9 mouse cellular contexts compared by ENCODE assay signal in the genomic region with DNA sequence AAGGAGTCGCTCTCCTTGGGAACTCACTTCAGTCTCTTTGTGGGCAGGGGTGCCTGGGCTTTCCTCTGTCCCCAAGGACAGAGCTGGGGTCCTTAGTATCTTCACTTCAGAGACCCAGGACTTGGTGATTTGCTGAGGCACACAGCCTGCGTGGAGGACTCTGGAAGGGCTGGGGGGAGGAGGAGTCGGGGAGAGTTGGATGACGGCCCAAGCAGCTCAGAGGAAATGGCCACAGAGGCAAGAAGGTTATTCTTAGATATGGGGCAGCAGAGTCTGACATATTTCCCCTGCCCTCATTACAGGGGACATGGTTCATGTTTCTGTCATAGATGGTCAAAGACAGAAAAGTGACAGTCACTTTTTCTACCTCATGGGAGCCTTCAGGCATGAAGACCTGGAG. TPM values are rescaled to one million over a fixed set of nuclear protein-coding genes. Genes with fewer than 3 reads are reported as not detected.
DNase-seq lines count a peak whose midpoint lies in the region; ATAC-seq and TF ChIP-seq lines count a peak whose summit lies in the region.
"Had no signal": no experiment of that assay in that cellular context is flagged by ENCODE, and none has a peak within 500 bp of the region (broad histone marks: within the 10 kb centered on the region; RNA-seq: fewer than 3 reads in every experiment).

No protein-coding gene starts in this region.

- TF ChIP-seq CTCF in kidney, adult 2 months (conservative IDR thresholded peaks at IDR 0.05; ENCODE audit: insufficient read depth, insufficient read length, low read depth, low read length): no peak

- ATAC-seq in midbrain, embryonic 14.5 days (ENCODE audit: low FRiP score, low TSS enrichment): no peak
- no peak for ATAC-seq in monocyte, adult 5-6 weeks (replicated peaks; ENCODE audit: insufficient number of reproducible peaks, low FRiP score, low TSS enrichment, poor library complexity, severe bottlenecking)

- H3K36me3 ChIP-seq in kidney, adult 2 months (ENCODE audit: control insufficient read depth, insufficient read depth, low read length): no peaks in the 10 kb centered on the region
- H3K36me3 ChIP-seq in midbrain, embryonic 14.5 days (ENCODE audit: control insufficient read depth, insufficient read depth, low read length): no peaks in the 10 kb centered on the region

- TF ChIP-seq POLR2A in kidney, adult 2 months (IDR thresholded peaks at IDR 0.05; ENCODE audit: low read depth, low read length): no peak

- peaks cover 29% of the 10 kb centered on the region for H3K4me1 ChIP-seq in kidney, adult 2 months (ENCODE audit: control insufficient read depth, insufficient read depth, low read length)
- H3K4me1 ChIP-seq in midbrain, embryonic 14.5 days (ENCODE audit: control insufficient read depth, insufficient read depth, low read length): no peaks in the 10 kb centered on the region

- no peaks in the 10 kb centered on the region for H3K27me3 ChIP-seq in kidney, adult 2 months (replicated peaks; ENCODE audit: control insufficient read depth, insufficient read depth, low read length)
- H3K27me3 ChIP-seq in midbrain, embryonic 14.5 days (ENCODE audit: control insufficient read depth, insufficient read depth, low read length): no peaks in the 10 kb centered on the region

- H3K9me3 ChIP-seq in midbrain, embryonic 14.5 days (ENCODE audit: control insufficient read depth, low read length): no peaks in the 10 kb centered on the region

- H3K4me2 ChIP-seq in midbrain, embryonic 14.5 days (ENCODE audit: low read length): no peak overlapping the region

- peak; percentile 64 to 79 for DNase-seq in adrenal gland, adult (ENCODE audit: inconsistent age in 2 of 2, low spot score in 1 of 2)
- DNase-seq in adrenal gland, postnatal 4 days (ENCODE audit: low spot score in 2 of 2): no peak
- peak; percentile 79 to 85 for DNase-seq in heart, adult 18-20 months
- DNase-seq in kidney, adult 2 months: peak; percentile 87
- peak; percentile 64 for DNase-seq in lung, postnatal 25 days (ENCODE audit: low spot score)
- no peak for DNase-seq in liver
- no peak for DNase-seq in midbrain, embryonic 14.5 days

- peak overlapping the region; percentile 22; the same call in 1 of the 2 replicates for H3K27ac ChIP-seq in kidney, adult 2 months (ENCODE audit: insufficient read depth, low read depth, low read length)
- H3K27ac ChIP-seq in midbrain, embryonic 14.5 days (replicated peaks; ENCODE audit: low read depth, low read length): no peak overlapping the region
- H3K27ac ChIP-seq: left cerebral cortex, adult 2 months had no signal

- H3K9ac ChIP-seq in midbrain, embryonic 14.5 days (replicated peaks; ENCODE audit: low read length): no peak overlapping the region

- 13% methylated on average over 4 of the region's 4 CpGs for WGBS in kidney, adult 2 months
- 72% methylated on average over 4 of the region's 4 CpGs for WGBS in midbrain, embryonic 14.5 days

- H3K4me3 ChIP-seq in kidney, adult 2 months (ENCODE audit: insufficient read depth, low read depth, low read length): no peak overlapping the region
- no peak overlapping the region for H3K4me3 ChIP-seq in midbrain, embryonic 14.5 days (replicated peaks; ENCODE audit: low read depth, low read length)
- H3K4me3 ChIP-seq: left cerebral cortex, adult 2 months had no signal

RNA-seq across cellular contexts. Expression of gene Bik, which starts 13.2 kb away (rescaled TPM):
- total RNA-seq in adrenal gland, postnatal 4 days (2021): 1 to 10 TPM; 8.2 to 9.1 TPM
- 1 to 10 TPM; 5.7 to 6.5 TPM for total RNA-seq in heart, adult 18-20 months (2021)
- 18.9 and 20.8 TPM in 2 replicates for polyA plus RNA-seq in kidney, adult 2 months (2012; rRNA removed)
- polyA plus RNA-seq in midbrain, embryonic 14.5 days (2014; fragmentation: Nextera tagmentation; extraction: Ambion mirVana): 0.30 and 0.49 TPM in 2 replicates
- not detected in 3 replicates for total RNA-seq in monocyte, adult 5-6 weeks (2017)

RNA-seq across cellular contexts. Expression of gene Tspo, which starts 23.5 kb away (rescaled TPM):
- total RNA-seq in adrenal gland, postnatal 4 days (2021): 100 to 1,000 TPM; 168 to 169 TPM
- total RNA-seq in heart, adult 18-20 months (2021): 10 to 100 TPM; 66.2 to 75.9 TPM
- polyA plus RNA-seq in kidney, adult 2 months (2012; rRNA removed): 402 and 410 TPM in 2 replicates
- 3.4 and 12.2 TPM in 2 replicates for polyA plus RNA-seq in midbrain, embryonic 14.5 days (2014; fragmentation: Nextera tagmentation; extraction: Ambion mirVana)
- 34.9 to 79.7 TPM (median 46.3 TPM) in 3 replicates for total RNA-seq in monocyte, adult 5-6 weeks (2017)

RNA-seq across cellular contexts. Expression of gene Mcat, which starts 23.7 kb away (rescaled TPM):
- total RNA-seq in adrenal gland, postnatal 4 days (2021): 10 to 100 TPM; 38.1 to 43.3 TPM
- 10 to 100 TPM; 45.0 to 47.3 TPM for total RNA-seq in heart, adult 18-20 months (2021)
- polyA plus RNA-seq in kidney, adult 2 months (2012; rRNA removed): 31.8 and 34.3 TPM in 2 replicates
- polyA plus RNA-seq in midbrain, embryonic 14.5 days (2014; fragmentation: Nextera tagmentation; extraction: Ambion mirVana): 30.3 and 36.2 TPM in 2 replicates
- total RNA-seq in monocyte, adult 5-6 weeks (2017): 1.1 to 13.5 TPM (median 4.1 TPM) in 3 replicates

RNA-seq across cellular contexts. Expression of gene Ttll1, which starts 29.2 kb away (rescaled TPM):
- 10 to 100 TPM in 1 of 2 experiments, 1 to 10 TPM in 1; 9.8 to 11.3 TPM for total RNA-seq in adrenal gland, postnatal 4 days (2021)
- 10 to 100 TPM; 60.1 TPM for total RNA-seq in heart, adult 18-20 months (2021)
- polyA plus RNA-seq in kidney, adult 2 months (2012; rRNA removed): 10.3 and 11.1 TPM in 2 replicates
- 63.5 and 80.1 TPM in 2 replicates for polyA plus RNA-seq in midbrain, embryonic 14.5 days (2014; fragmentation: Nextera tagmentation; extraction: Ambion mirVana)
- 5.0 to 6.9 TPM (median 5.2 TPM) in 3 replicates for total RNA-seq in monocyte, adult 5-6 weeks (2017)

RNA-seq across cellular contexts. Expression of gene Ttll12, which starts 55.1 kb away (rescaled TPM):
- 10 to 100 TPM; 26.1 to 26.8 TPM for total RNA-seq in adrenal gland, postnatal 4 days (2021)
- 1 to 10 TPM; 6.0 TPM for total RNA-seq in heart, adult 18-20 months (2021)
- polyA plus RNA-seq in kidney, adult 2 months (2012; rRNA removed): 18.0 and 20.5 TPM in 2 replicates
- 47.2 and 50.7 TPM in 2 replicates for polyA plus RNA-seq in midbrain, embryonic 14.5 days (2014; fragmentation: Nextera tagmentation; extraction: Ambion mirVana)
- 2.7 to 4.9 TPM (median 2.8 TPM) in 3 replicates for total RNA-seq in monocyte, adult 5-6 weeks (2017)

Comparison
In these comparisons a context has a peak if more than half of its experiments do, and no peak if none do; other contexts are left out.
1. DNase-seq: peak in adrenal gland, adult (2 of 2), heart, adult 18-20 months (2 of 2), kidney, adult 2 months (single experiment) and lung, postnatal 25 days (single experiment); none in adrenal gland, postnatal 4 days (0 of 2), liver (single experiment) and midbrain, embryonic 14.5 days (single experiment).